Mouse (Mus musculus) C2C12 (cell line): Measurements from ENCODE around the gene Rita1. TPM values are rescaled to one million over a fixed set of nuclear protein-coding genes. Genes with fewer than 3 reads are reported as not detected.

Experiments
- H3K27me3 ChIP-seq: one replicate; pipeline ENCODE4 v1.6.1; 2011; ENCODE audit not compliant: control insufficient read depth, insufficient read depth, insufficient read length
- H3K36me3 ChIP-seq: one replicate; pipeline ENCODE4 v1.6.1; 2011; ENCODE audit not compliant: control insufficient read depth, insufficient read depth
- H3K4me3 ChIP-seq: one replicate; pipeline ENCODE4 v1.5.1; 2011; ENCODE audit warnings: mild to moderate bottlenecking, control low read depth; ENCODE audit not compliant: poor library complexity, insufficient read depth, severe bottlenecking
- H3K79me2 ChIP-seq: one replicate; pipeline ENCODE4 v1.6.1; 2011; ENCODE audit not compliant: control insufficient read depth, insufficient read depth
- H3K79me3 ChIP-seq: one replicate; pipeline ENCODE4 v1.6.1; 2011; ENCODE audit warnings: low read depth, control low read depth
- H3ac ChIP-seq: one replicate; pipeline ENCODE3; 2011; ENCODE audit warnings: low read depth; ENCODE audit not compliant: control insufficient read depth, insufficient read length
- CEBPB ChIP-seq: IDR thresholded peaks from one replicate; pipeline ENCODE4 v1.6.1; 2011; ENCODE audit warnings: low read depth, mild to moderate bottlenecking, control low read depth, moderate library complexity
- CTCF ChIP-seq: IDR thresholded peaks from one replicate; pipeline ENCODE4 v1.5.1; 2011; ENCODE audit not compliant: control insufficient read depth, insufficient read depth, insufficient read length
- FOSL1 ChIP-seq: IDR thresholded peaks from one replicate; pipeline ENCODE4 v1.8.0; 2011; ENCODE audit warnings: mild to moderate bottlenecking, low read length; ENCODE audit not compliant: poor library complexity, insufficient read depth, severe bottlenecking
- MAX ChIP-seq: IDR thresholded peaks from one replicate; pipeline ENCODE4 v1.6.1; 2011; ENCODE audit warnings: mild to moderate bottlenecking, control low read depth
- MYOD1 ChIP-seq: IDR thresholded peaks from one replicate; pipeline ENCODE4 v1.6.1; 2011; ENCODE audit warnings: low read depth; ENCODE audit not compliant: control insufficient read depth, insufficient read length
- MYOG ChIP-seq: IDR thresholded peaks from one replicate; pipeline ENCODE4 v1.6.1; 2011; ENCODE audit not compliant: control insufficient read depth, insufficient read length; ENCODE audit errors: extremely low read depth
- USF1 ChIP-seq: IDR thresholded peaks from one replicate; pipeline ENCODE4 v1.6.1; 2011; ENCODE audit warnings: low read depth, mild to moderate bottlenecking, control low read depth, moderate library complexity
- polyA plus RNA-seq: library from polyadenylated mRNA; unstranded; fragments of >200 nt; fragmentation: generic; extraction: Trizol; gene quantifications from one replicate; pipeline ENCODE4 v1.2.1, GENCODE M21; 2012; ENCODE audit warnings: missing spikeins

The Rita1 gene
- polyA plus RNA-seq, 1 experiment, result 17.2 TPM

- Histone ChIP-seq H3K27me3 (no peaks in the 10 kb centered on the region), H3K36me3 (peaks cover 16% of the 10 kb centered on the region), H3K79me3 (peaks cover 47% of the 10 kb centered on the region), H3K4me3 (no peak overlapping the region), H3K79me2 (peaks cover 92% of the 10 kb centered on the region), H3ac (no peak overlapping the region)
- TF ChIP-seq MAX (no peak), MYOD1 (no peak), FOSL1 (no peak), CTCF (no peak), MYOG (no peak), USF1 (no peak), CEBPB (no peak)
These were observed 42.6 kb downstream of the Rita1 start for GRCm38 (mm10) chr5:120569791-120570190.

GRCm38 (mm10) chr5:120568964-120569363 lies 43.4 kb downstream of the Rita1 start:
- H3K27me3 ChIP-seq, result no peaks in the 10 kb centered on the region
- no peak overlapping the region for H3ac ChIP-seq
- H3K4me3 ChIP-seq, result no peak overlapping the region
- H3K79me2 ChIP-seq, result peaks cover 89% of the 10 kb centered on the region
- no peak for TF ChIP-seq USF1
- TF ChIP-seq MYOG, result no peak
- TF ChIP-seq MAX, result no peak
- peaks cover 13% of the 10 kb centered on the region for H3K36me3 ChIP-seq
- peaks cover 42% of the 10 kb centered on the region for H3K79me3 ChIP-seq

GRCm38 (mm10) chr5:120568336-120568768 lies 44.0 kb downstream of the Rita1 start:
- H3K36me3 ChIP-seq, result peaks cover 8% of the 10 kb centered on the region
- TF ChIP-seq CEBPB (no peak), USF1 (no peak), MYOG (no peak), MYOD1 (no peak), MAX (no peak), CTCF (no peak), FOSL1 (no peak)
- peaks cover 38% of the 10 kb centered on the region for H3K79me3 ChIP-seq
- H3K4me3 ChIP-seq, result no peak overlapping the region
- no peak overlapping the region for H3ac ChIP-seq
- H3K79me2 ChIP-seq, result peaks cover 84% of the 10 kb centered on the region
- H3K27me3 ChIP-seq, result no peaks in the 10 kb centered on the region

- TF ChIP-seq MYOG (no peak), MAX (no peak), MYOD1 (no peak), USF1 (no peak), CEBPB (no peak), CTCF (no peak), FOSL1 (no peak)
- H3K79me3 ChIP-seq, result peaks cover 39% of the 10 kb centered on the region
- peaks cover 6% of the 10 kb centered on the region for H3K36me3 ChIP-seq
- no peaks in the 10 kb centered on the region for H3K27me3 ChIP-seq
- H3K4me3 ChIP-seq, result no peak overlapping the region
- no peak overlapping the region for H3ac ChIP-seq
- peaks cover 84% of the 10 kb centered on the region for H3K79me2 ChIP-seq
These were observed 44.6 kb downstream of the Rita1 start for GRCm38 (mm10) chr5:120567761-120568211.

- Histone ChIP-seq H3K27me3 (no peaks in the 10 kb centered on the region), H3ac (no peak overlapping the region), H3K36me3 (peaks cover 6% of the 10 kb centered on the region), H3K4me3 (no peak overlapping the region), H3K79me3 (peaks cover 37% of the 10 kb centered on the region), H3K79me2 (peaks cover 84% of the 10 kb centered on the region)
- no peak for TF ChIP-seq CTCF
- TF ChIP-seq MYOD1, result peak; percentile 61
- peak; percentile 87 for TF ChIP-seq MAX
- TF ChIP-seq FOSL1, result no peak
- TF ChIP-seq CEBPB, result no peak
These were observed 45.1 kb downstream of the Rita1 start for GRCm38 (mm10) chr5:120567253-120567701.

- TF ChIP-seq MYOG (no peak), MYOD1 (peak; percentile 77)
- Histone ChIP-seq H3K27me3 (no peaks in the 10 kb centered on the region), H3K79me3 (peaks cover 38% of the 10 kb centered on the region), H3ac (peak overlapping the region; percentile 9), H3K36me3 (peaks cover 6% of the 10 kb centered on the region), H3K4me3 (no peak overlapping the region), H3K79me2 (peaks cover 84% of the 10 kb centered on the region)
These were observed 45.6 kb downstream of the Rita1 start for GRCm38 (mm10) chr5:120566681-120567252.
